Mouse (Mus musculus) CD4-positive helper T cell, adult 2 months (primary cell): Measurements from ENCODE around the gene Sgsm1.

Experiments
- DNase-seq: peaks from one replicate; pipeline ENCODE4 v3.0.0-alpha.2; 2012; ENCODE audit warnings: low read depth, missing footprints, low spot score

Sgsm1 gene

DNA sequence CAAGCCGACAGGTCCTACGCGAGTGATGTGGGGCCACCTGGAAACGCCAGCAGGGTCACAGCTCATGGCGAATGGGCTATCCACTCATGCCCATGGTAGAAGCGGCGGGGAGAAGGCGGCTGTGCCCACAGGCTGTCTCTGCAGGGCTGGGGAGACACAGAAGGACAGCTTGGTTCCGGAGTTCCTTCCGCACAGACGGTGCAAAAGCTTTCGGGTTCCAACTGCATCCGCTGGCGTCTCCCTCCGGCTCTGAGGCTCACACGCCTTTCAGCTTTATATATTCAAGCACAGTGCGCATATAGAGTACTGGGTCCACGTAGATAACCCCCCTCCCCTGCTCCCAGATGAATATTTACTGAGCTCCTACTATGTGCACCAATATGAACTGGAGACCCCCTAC lies 116.8 kb downstream of the Sgsm1 start:
- DNase-seq, result no peak
